Mouse (Mus musculus): Measurements from ENCODE around the gene Tns1.

GRCm38 (mm10) chr1:74076230-74076629, 48.0 kb downstream of the Tns1 start:
- TF ChIP-seq POLR2A (IDR thresholded peaks at IDR 0.05; ENCODE audit: borderline replicate concordance, control insufficient read depth, low read depth, low read length), result no peak
- TF ChIP-seq CTCF (IDR thresholded peaks at IDR 0.05; ENCODE audit: control insufficient read depth, insufficient read depth, low read length), result no peak

Measured in bone marrow, adult 2 months (tissue).